Mouse (Mus musculus) activated CD4-positive, CD25-positive, alpha-beta regulatory T cell, adult 9 weeks (primary cell): Measurements from ENCODE around the gene Parp1. TPM values are rescaled to one million over a fixed set of nuclear protein-coding genes. Genes with fewer than 3 reads are reported as not detected.

Source experiments
- polyA plus RNA-seq: library from polyadenylated mRNA; unstranded; fragments of 100-300 nt; shearing (Covaris generic); gene quantifications from one replicate; pipeline ENCODE4 v1.2.1, GENCODE M21; 2017

The Parp1 gene
- polyA plus RNA-seq: 84.0 TPM

DNA sequence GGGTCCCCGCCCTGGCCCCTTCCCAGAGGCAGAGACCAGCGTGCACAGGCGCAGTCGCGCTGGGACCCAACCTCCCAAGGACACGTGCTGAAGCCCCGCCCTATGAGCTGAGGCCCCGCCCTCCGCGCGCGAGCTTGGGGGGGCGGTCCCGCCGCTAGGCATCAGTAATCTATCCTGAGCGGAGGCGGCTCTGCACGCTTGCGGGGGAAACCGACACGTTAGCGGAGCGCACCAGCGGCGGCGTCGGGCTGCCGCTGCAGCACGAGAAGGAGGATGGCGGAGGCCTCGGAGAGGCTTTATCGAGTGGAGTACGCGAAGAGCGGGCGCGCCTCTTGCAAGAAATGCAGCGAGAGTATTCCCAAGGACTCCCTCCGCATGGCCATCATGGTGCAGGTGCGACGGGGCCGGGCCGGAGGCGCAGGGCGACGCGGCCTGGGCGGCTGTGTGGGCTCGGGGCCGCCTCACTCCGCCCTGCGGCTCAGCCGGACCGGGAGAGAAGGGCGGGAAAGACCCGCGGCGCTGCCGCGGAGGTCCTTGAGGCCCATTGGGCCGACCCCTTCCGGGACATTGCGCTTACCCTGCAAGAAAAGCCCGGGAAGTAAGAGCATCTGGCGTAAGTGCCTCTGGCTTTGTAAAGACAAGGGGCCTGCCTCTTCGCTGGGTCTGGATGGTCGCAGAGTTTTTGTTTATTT, at the start of gene Parp1:
TSS of gene Parp1 (plus strand) at position 164 of the 692 bp plus-strand sequence.

DNA sequence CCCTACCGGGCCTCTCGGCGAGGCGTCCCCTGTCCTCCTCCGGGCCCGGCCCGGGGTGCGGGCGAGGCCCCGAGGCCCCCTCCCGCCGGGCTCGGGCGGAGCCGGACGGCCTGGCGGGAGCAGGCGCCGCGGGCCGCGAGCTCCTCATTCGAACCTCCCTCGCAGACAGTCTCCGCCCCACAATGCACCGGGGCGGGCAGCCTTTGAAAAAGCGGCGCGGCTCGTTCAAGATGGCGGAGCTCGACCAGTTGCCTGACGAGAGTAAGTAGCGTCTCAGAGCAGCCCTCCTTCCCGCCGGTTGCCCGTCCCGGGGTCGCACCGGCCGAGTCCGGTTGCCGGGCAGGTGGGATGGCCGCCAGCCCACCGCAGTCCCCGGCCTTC, 72.4 kb downstream of the Parp1 start, which contains the start of gene Lin9:
TSS of gene Lin9 (plus strand) at position 14 of the 381 bp plus-strand sequence.

Other genes with a start within 250 kb of the Parp1 start
- gene Itpkb, start 238.4 kb upstream of the Parp1 start, polyA plus RNA-seq: 50.1 TPM
- not detected for gene Stum, start 85.4 kb upstream of the Parp1 start, polyA plus RNA-seq
- gene Lin9, start 72.2 kb downstream of the Parp1 start, polyA plus RNA-seq: 19.9 TPM
- gene Mixl1, start 128.1 kb downstream of the Parp1 start, polyA plus RNA-seq: not detected
- 11.4 TPM for gene Acbd3, start 157.1 kb downstream of the Parp1 start, polyA plus RNA-seq
- gene H3f3a, start 245.0 kb downstream of the Parp1 start, polyA plus RNA-seq: 1,322 TPM